Mouse (Mus musculus): ENCODE data around the gene Col4a6. TPM values are rescaled to one million over a fixed set of nuclear protein-coding genes. Genes with fewer than 3 reads are reported as not detected.

Gene Col4a6
- polyA plus RNA-seq, 1 experiment from 2014 or later, result 1.7 TPM

GRCm38 (mm10) chrX:141316217-141316616 lies 157.7 kb downstream of the Col4a6 start:
- no peak for ATAC-seq (replicated peaks; ENCODE audit: low FRiP score)
- no peak overlapping the region for H3K4me2 ChIP-seq

GRCm38 (mm10) chrX:141315795-141316194 lies 158.1 kb downstream of the Col4a6 start:
- no peak overlapping the region for H3K9ac ChIP-seq (ENCODE audit: low read depth, low read length)
- no peak overlapping the region for H3K4me3 ChIP-seq (ENCODE audit: low read depth, low read length)
- H3K4me1 ChIP-seq (replicated peaks; ENCODE audit: control insufficient read depth, insufficient read depth, low read length), result no peaks in the 10 kb centered on the region
- no peaks in the 10 kb centered on the region for H3K9me3 ChIP-seq (ENCODE audit: control insufficient read depth, low read length)
- H3K27ac ChIP-seq (ENCODE audit: low read depth, low read length), result no peak overlapping the region
- no peak overlapping the region for H3K4me2 ChIP-seq
- DNase-seq (ENCODE audit: low spot score) (no peak), ATAC-seq (replicated peaks; ENCODE audit: low FRiP score) (no peak)
- H3K36me3 ChIP-seq (ENCODE audit: control insufficient read depth, insufficient read depth, low read length), result no peaks in the 10 kb centered on the region
- H3K27me3 ChIP-seq (replicated peaks; ENCODE audit: control insufficient read depth, insufficient read depth, low read length), result no peaks in the 10 kb centered on the region; the same call in 1 of the 2 replicates
- 47% methylated on average over 3 of the region's 3 CpGs for WGBS

More at GRCm38 (mm10) chrX:141316217-141316616, 157.7 kb downstream of the Col4a6 start:
- 66% methylated on average over 1 of the region's 1 CpGs for WGBS
- no peak for DNase-seq (ENCODE audit: low spot score)
- Histone ChIP-seq H3K4me3 (ENCODE audit: low read depth, low read length) (no peak overlapping the region), H3K4me1 (replicated peaks; ENCODE audit: control insufficient read depth, insufficient read depth, low read length) (no peaks in the 10 kb centered on the region), H3K36me3 (ENCODE audit: control insufficient read depth, insufficient read depth, low read length) (no peaks in the 10 kb centered on the region), H3K27ac (ENCODE audit: low read depth, low read length) (no peak overlapping the region), H3K9ac (ENCODE audit: low read depth, low read length) (no peak overlapping the region), H3K9me3 (ENCODE audit: control insufficient read depth, low read length) (no peaks in the 10 kb centered on the region), H3K27me3 (replicated peaks; ENCODE audit: control insufficient read depth, insufficient read depth, low read length) (no peaks in the 10 kb centered on the region; the same call in 1 of the 2 replicates)

- Histone ChIP-seq H3K27ac (ENCODE audit: low read depth, low read length) (no peak overlapping the region), H3K4me2 (no peak overlapping the region), H3K9ac (ENCODE audit: low read depth, low read length) (no peak overlapping the region), H3K4me3 (ENCODE audit: low read depth, low read length) (no peak overlapping the region), H3K27me3 (replicated peaks; ENCODE audit: control insufficient read depth, insufficient read depth, low read length) (0 out of 2 replicates have a peak, but pooled peaks cover 2% of the 10 kb centered on the region), H3K36me3 (ENCODE audit: control insufficient read depth, insufficient read depth, low read length) (no peaks in the 10 kb centered on the region), H3K9me3 (ENCODE audit: control insufficient read depth, low read length) (no peaks in the 10 kb centered on the region), H3K4me1 (replicated peaks; ENCODE audit: control insufficient read depth, insufficient read depth, low read length) (no peaks in the 10 kb centered on the region)
- WGBS, result 64% methylated on average over 3 of the region's 3 CpGs
- ATAC-seq (replicated peaks; ENCODE audit: low FRiP score) (no peak), DNase-seq (ENCODE audit: low spot score) (no peak)
Measured at GRCm38 (mm10) chrX:141292702-141293462, 181.0 kb downstream of the Col4a6 start.

- Histone ChIP-seq H3K27ac (ENCODE audit: low read depth, low read length) (no peak overlapping the region), H3K9me3 (ENCODE audit: control insufficient read depth, low read length) (no peaks in the 10 kb centered on the region), H3K4me1 (replicated peaks; ENCODE audit: control insufficient read depth, insufficient read depth, low read length) (no peaks in the 10 kb centered on the region), H3K36me3 (ENCODE audit: control insufficient read depth, insufficient read depth, low read length) (no peaks in the 10 kb centered on the region), H3K4me3 (ENCODE audit: low read depth, low read length) (no peak overlapping the region), H3K27me3 (replicated peaks; ENCODE audit: control insufficient read depth, insufficient read depth, low read length) (peaks cover 3% of the 10 kb centered on the region; the same call in 1 of the 2 replicates), H3K9ac (ENCODE audit: low read depth, low read length) (no peak overlapping the region), H3K4me2 (no peak overlapping the region)
- WGBS, result 89% methylated on average over 2 of the region's 2 CpGs
- ATAC-seq (replicated peaks; ENCODE audit: low FRiP score) (no peak), DNase-seq (ENCODE audit: low spot score) (no peak)
Measured at GRCm38 (mm10) chrX:141276397-141276796, 197.5 kb downstream of the Col4a6 start.

- no peak overlapping the region for H3K9ac ChIP-seq (ENCODE audit: low read depth, low read length)
- no peaks in the 10 kb centered on the region; the same call in 1 of the 2 replicates for H3K27me3 ChIP-seq (replicated peaks; ENCODE audit: control insufficient read depth, insufficient read depth, low read length)
- no peak overlapping the region for H3K4me2 ChIP-seq
- H3K9me3 ChIP-seq (ENCODE audit: control insufficient read depth, low read length), result no peaks in the 10 kb centered on the region
- no peak for DNase-seq (ENCODE audit: low spot score)
- H3K4me1 ChIP-seq (replicated peaks; ENCODE audit: control insufficient read depth, insufficient read depth, low read length), result no peaks in the 10 kb centered on the region
- no peak overlapping the region for H3K4me3 ChIP-seq (ENCODE audit: low read depth, low read length)
- H3K36me3 ChIP-seq (ENCODE audit: control insufficient read depth, insufficient read depth, low read length), result no peaks in the 10 kb centered on the region
- no peak overlapping the region for H3K27ac ChIP-seq (ENCODE audit: low read depth, low read length)
- ATAC-seq (replicated peaks; ENCODE audit: low FRiP score), result no peak
- 35% methylated on average over 1 of the region's 1 CpGs for WGBS
Measured at GRCm38 (mm10) chrX:141265986-141266385, 207.9 kb downstream of the Col4a6 start.

- 44% methylated on average over 1 of the region's 1 CpGs for WGBS
- no peak overlapping the region for H3K4me2 ChIP-seq
- no peak overlapping the region for H3K4me3 ChIP-seq (ENCODE audit: low read depth, low read length)
- ATAC-seq (replicated peaks; ENCODE audit: low FRiP score) (no peak), DNase-seq (ENCODE audit: low spot score) (no peak)
- H3K9ac ChIP-seq (ENCODE audit: low read depth, low read length), result no peak overlapping the region
- no peaks in the 10 kb centered on the region for H3K36me3 ChIP-seq (ENCODE audit: control insufficient read depth, insufficient read depth, low read length)
- H3K27me3 ChIP-seq (replicated peaks; ENCODE audit: control insufficient read depth, insufficient read depth, low read length), result no peaks in the 10 kb centered on the region; the same call in 1 of the 2 replicates
- no peaks in the 10 kb centered on the region for H3K9me3 ChIP-seq (ENCODE audit: control insufficient read depth, low read length)
- no peaks in the 10 kb centered on the region for H3K4me1 ChIP-seq (replicated peaks; ENCODE audit: control insufficient read depth, insufficient read depth, low read length)
- H3K27ac ChIP-seq (ENCODE audit: low read depth, low read length), result no peak overlapping the region
Measured at GRCm38 (mm10) chrX:141249636-141250035, 224.2 kb downstream of the Col4a6 start.

GRCm38 (mm10) chrX:141236564-141237333 lies 237.1 kb downstream of the Col4a6 start:
- no peaks in the 10 kb centered on the region for H3K9me3 ChIP-seq (ENCODE audit: control insufficient read depth, low read length)
- no peak for DNase-seq (ENCODE audit: low spot score)
- WGBS, result 87% methylated on average over 2 of the region's 2 CpGs
- no peak overlapping the region for H3K4me3 ChIP-seq (ENCODE audit: low read depth, low read length)
- H3K27ac ChIP-seq (ENCODE audit: low read depth, low read length), result no peak overlapping the region
- H3K4me2 ChIP-seq, result no peak overlapping the region
- H3K36me3 ChIP-seq (ENCODE audit: control insufficient read depth, insufficient read depth, low read length), result no peaks in the 10 kb centered on the region
- no peak for ATAC-seq (replicated peaks; ENCODE audit: low FRiP score)
- peaks cover 6% of the 10 kb centered on the region; the same call in 1 of the 2 replicates for H3K27me3 ChIP-seq (replicated peaks; ENCODE audit: control insufficient read depth, insufficient read depth, low read length)
- H3K4me1 ChIP-seq (replicated peaks; ENCODE audit: control insufficient read depth, insufficient read depth, low read length), result no peaks in the 10 kb centered on the region
- H3K9ac ChIP-seq (ENCODE audit: low read depth, low read length), result no peak overlapping the region

GRCm38 (mm10) chrX:141228169-141228568 lies 245.7 kb downstream of the Col4a6 start:
- no peaks in the 10 kb centered on the region for H3K9me3 ChIP-seq (ENCODE audit: control insufficient read depth, low read length)
- no peak for ATAC-seq (replicated peaks; ENCODE audit: low FRiP score)

More at GRCm38 (mm10) chrX:141228169-141228568, 245.7 kb downstream of the Col4a6 start:
- DNase-seq (ENCODE audit: low spot score), result no peak
- Histone ChIP-seq H3K4me2 (no peak overlapping the region), H3K36me3 (ENCODE audit: control insufficient read depth, insufficient read depth, low read length) (no peaks in the 10 kb centered on the region), H3K27ac (ENCODE audit: low read depth, low read length) (no peak overlapping the region), H3K27me3 (replicated peaks; ENCODE audit: control insufficient read depth, insufficient read depth, low read length) (peaks cover 17% of the 10 kb centered on the region; the same call in 1 of the 2 replicates), H3K9ac (ENCODE audit: low read depth, low read length) (no peak overlapping the region), H3K4me1 (replicated peaks; ENCODE audit: control insufficient read depth, insufficient read depth, low read length) (no peaks in the 10 kb centered on the region), H3K4me3 (ENCODE audit: low read depth, low read length) (no peak overlapping the region)
- WGBS, result 42% methylated on average over 2 of the region's 2 CpGs

All from liver, embryonic 11.5 days (tissue).